Mouse (Mus musculus) testis, postnatal 14 days (tissue): ENCODE results near the gene Errfi1.
A peak's percentile ranks its signal among the peaks of the same experiment; 100 is the strongest.

Experiments
- DNase-seq: peaks from one replicate; pipeline ENCODE4 v3.0.0; 2021; ENCODE audit warnings: low spot score

Errfi1 gene

GRCm38 (mm10) chr4:150853680-150854461 is at the start of gene Errfi1:
Gene Errfi1, plus strand, starts transcription at chr4:150853919.
- DNase-seq: peak; percentile 59

GRCm38 (mm10) chr4:150804204-150804603 is 49.5 kb upstream of the Errfi1 start:
- no peak for DNase-seq

DNA sequence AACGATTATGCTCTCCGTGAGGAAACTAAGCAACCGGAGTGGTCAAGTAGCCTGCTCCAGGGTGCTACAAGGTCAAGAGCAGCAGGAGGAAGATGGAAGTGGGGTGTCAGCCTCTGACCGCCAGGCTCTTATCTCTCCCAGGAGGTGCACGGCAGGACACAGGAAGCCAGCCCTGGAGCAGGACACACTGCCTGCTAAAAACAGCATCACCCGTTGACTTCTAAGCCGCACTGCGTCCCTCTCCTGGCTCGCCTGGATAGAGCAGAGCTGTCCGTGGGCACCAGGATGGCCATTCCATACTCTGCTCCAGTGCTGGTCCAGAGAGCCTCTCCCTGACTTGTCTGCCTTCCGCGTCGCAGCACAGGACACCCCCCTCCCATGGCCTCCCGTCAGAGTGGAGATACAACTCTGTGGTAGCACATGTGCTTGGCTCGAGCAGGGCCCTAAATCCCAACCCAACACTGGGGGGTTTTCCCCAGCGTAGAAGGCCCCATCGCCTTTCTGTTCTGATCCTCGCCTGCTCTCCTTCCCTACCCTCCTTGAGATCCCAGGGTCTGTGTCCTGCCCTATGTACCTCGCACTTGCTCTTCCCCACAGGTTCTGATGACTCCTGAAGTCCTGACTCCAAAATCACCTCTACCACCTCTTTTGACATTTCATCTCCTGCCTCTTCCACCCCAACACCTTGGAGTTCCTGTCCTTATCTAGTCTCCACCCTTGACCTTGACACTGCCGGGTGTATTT is 45.8 kb upstream of the Errfi1 start:
- no peak for DNase-seq

DNA sequence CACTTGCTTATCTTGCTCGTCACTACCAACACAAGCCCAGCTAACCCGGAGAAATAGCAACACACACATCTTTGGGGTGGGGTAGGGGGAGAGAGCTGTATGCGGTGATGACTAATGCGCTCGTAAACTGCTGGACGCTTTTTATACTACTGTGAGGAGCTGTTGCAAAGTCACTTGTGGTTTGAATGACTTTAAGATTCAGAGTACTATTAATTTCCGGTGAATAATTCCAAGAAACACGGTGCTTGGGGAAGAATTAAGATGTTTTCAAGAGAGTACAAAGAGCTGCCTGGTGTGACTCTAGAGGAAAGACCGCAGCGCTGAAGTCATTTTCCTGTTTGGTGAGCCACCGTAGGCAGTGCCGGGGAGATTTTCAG is 45.3 kb upstream of the Errfi1 start:
- DNase-seq: no peak

GRCm38 (mm10) chr4:150809323-150809722 is 44.4 kb upstream of the Errfi1 start:
- DNase-seq: no peak

DNA sequence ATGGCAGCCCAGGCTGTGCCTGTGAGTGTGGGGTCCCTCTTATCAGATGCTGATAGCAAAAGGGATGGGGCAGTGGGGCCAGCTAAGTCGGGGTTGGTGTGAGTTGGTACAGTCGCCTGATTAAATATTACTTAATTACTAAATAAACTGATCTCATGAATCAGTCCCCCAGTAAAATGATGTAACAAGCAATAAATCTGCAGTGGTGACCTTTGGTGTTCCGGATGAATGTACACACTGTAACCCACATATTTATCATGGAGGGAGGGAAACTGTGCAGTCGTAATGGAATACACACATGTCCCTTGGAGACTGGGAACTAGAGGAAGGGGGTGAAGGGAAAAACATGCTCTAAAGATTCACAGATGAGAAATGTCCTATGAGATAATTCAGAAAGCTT is 38.6 kb upstream of the Errfi1 start:
- DNase-seq: no peak

- DNase-seq: no peak
Observed at GRCm38 (mm10) chr4:150816414-150816951, 37.2 kb upstream of the Errfi1 start.

DNA sequence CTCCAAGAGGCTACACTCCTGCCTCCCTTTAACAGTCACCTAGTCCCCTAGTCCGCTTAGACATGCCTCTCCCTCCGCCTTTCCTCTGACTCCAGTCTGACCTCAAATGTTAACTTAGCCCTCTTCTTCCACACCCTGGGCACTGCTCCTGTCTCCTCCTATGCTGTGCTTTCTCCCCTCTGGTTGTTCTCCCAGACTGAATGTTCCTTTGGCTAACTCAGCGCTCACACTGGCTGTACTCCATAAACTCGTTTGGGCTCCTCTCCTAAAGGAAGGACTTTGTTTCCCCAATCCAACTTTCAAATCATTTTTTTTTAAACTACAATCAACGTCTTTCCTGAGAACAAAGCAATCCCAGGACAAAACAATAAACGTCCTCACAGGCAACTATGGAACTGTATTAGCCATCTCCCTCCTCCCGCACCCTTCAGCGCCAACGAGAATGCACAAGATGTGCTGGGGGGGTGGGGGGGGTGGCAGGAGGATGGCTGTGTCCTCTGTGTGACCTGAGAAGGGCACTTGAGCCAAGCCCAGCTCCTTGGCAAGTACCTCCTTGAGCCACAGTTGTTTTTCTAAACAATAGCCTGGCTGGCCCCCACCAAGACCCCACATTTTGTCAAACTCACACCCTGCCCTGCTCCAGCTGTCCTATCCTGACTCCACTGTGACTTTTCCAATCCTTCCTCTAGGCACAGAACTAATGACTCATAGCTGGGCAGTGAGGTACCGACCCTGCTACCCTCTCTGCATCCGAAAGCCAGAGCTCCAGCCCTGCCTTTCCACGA is 34.4 kb upstream of the Errfi1 start:
- no peak for DNase-seq

DNA sequence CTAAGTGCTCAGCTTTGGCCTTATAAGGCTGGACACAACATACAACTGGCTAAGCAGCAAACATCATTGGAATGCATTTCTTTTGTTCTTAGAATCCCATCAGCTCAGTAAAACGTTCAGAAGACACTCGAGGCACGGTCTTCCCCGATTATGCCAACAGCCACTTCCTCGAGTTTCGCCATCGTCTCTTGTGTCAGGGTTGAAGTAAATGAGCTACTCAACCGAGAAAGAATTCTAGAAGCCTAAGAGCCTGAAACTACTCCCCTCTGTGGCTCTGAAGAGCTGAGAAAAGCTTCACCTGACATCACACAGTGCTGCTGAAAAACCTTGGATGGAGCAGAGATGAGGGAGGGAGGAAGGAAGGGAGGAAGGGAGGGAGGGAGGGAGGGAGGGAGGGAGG is 32.3 kb upstream of the Errfi1 start:
- DNase-seq: no peak

DNA sequence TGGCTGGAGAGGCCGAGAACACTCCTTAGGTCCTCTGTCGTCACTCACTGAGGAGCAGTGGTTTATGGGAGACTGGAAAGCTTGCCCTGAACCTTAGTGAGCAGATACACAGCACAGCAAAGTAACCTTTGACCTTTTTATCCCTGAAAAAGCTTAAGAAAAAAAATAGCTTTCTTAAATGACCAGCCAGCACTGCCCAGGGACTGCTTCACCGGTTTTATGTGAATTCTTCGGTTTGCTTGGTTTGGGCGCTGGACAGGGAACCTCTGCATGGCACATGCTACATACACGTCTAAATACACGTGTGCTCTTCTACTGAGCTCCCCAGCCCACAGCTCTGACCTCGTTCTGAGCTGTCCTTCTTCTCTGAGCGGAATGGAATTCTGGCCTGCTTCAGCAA is 31.1 kb upstream of the Errfi1 start:
- no peak for DNase-seq

- DNase-seq: no peak
Observed at GRCm38 (mm10) chr4:150823614-150824480, 29.9 kb upstream of the Errfi1 start.

GRCm38 (mm10) chr4:150824877-150825276 is 28.8 kb upstream of the Errfi1 start:
- DNase-seq: no peak

DNA sequence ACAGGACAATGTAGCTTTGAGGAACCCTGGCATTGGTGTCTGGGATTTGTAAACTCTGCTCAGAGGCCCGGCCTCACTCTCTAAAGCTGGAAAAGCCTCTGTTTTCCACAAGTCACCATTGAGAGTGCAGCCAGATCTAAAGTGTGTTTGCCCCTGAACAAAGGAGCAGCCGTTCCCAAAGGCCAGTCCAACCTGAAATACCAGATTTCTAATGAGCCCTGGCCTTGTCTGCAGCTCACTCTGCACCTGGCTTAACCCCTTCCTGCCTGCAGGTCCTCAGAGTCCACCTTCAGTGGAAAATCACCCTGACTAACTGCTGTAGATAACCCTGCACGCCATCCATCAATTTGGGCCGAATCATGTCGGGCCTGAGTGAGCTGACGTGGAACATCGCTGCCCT is 28.2 kb upstream of the Errfi1 start:
- no peak for DNase-seq

DNA sequence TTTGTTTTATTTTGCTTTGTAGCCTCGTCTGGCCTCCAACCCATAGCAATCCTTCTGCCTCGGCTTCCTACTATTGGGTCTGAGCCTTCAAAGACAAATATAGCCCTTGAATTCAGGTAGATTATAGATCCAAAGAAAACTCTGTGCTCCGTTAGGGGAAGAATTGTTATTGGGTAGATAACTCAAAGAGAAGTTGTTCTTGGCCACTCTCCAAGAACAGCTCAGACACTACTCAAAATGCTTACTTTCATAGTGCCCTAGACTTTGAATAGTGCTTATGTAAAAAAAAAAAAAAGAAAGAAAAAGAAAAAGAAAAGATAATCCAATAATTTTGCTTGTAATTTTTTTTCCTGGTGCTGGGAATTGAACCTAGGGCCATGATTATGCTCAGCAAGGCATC is 22.4 kb upstream of the Errfi1 start:
- DNase-seq: no peak

- DNase-seq: no peak
Observed at GRCm38 (mm10) chr4:150831941-150832340, 21.8 kb upstream of the Errfi1 start.

DNA sequence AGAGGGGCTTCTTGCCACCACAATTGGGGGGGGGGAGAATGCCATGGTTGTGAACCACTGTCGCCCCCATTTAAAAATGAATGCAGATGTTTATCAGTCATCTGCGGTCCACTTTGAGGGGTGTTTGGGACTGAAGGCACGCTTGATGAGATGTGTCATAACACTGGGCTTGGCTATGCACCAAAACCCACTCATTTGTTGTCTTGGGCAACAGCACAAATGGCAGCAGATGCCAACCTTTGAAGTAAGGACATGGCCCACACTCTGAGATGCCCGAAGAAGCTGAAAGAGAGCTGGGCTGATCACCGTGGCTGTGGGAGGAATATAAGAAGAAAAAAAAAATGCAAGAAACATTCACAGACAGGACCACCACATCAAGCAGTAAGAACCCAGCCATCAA is 18.6 kb upstream of the Errfi1 start:
- no peak for DNase-seq

DNA sequence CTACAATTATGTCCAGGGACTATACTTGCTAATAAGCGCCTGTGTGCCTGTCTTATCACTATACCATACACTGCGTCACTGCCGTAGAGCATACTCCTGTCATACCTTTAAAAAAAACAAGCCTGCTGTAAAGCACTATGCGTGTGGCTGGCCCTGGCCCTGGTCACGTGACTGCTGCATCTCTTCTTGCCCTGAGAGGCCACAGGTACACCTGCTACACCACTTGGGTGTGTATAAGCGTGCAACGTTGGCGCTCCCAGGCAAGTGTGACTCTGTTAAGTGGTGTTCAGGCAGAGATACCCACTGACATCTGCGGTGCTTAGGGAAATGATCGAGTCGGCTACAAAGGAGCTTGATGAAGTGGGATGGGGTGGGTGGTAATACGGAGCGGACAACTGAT is 17.5 kb upstream of the Errfi1 start:
- DNase-seq: no peak

DNA sequence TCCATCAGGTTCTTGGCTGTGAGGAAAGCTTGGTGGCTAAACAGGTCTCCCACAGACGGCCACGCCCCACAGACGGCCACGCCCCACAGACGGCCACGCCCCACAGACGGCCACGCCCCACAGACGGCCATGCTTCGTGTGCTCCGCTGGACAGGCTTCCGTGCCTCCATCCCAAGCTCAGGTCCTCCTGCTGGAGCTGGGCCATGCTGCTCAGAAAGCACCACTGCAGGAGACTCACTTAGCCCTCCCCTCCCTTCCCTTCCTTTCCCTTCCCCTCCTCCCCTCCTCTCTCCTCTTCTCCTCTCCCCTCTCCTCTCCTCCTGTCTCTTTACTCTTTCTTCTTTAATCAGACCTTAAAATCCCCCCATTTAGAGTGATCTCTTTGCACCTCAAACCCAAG is 16.8 kb upstream of the Errfi1 start:
- DNase-seq: no peak

GRCm38 (mm10) chr4:150837458-150837857 is 16.3 kb upstream of the Errfi1 start:
- DNase-seq: no peak

GRCm38 (mm10) chr4:150842045-150842444 is 11.7 kb upstream of the Errfi1 start:
- no peak for DNase-seq

- DNase-seq: no peak
Observed at GRCm38 (mm10) chr4:150843181-150843580, 10.5 kb upstream of the Errfi1 start.

DNA sequence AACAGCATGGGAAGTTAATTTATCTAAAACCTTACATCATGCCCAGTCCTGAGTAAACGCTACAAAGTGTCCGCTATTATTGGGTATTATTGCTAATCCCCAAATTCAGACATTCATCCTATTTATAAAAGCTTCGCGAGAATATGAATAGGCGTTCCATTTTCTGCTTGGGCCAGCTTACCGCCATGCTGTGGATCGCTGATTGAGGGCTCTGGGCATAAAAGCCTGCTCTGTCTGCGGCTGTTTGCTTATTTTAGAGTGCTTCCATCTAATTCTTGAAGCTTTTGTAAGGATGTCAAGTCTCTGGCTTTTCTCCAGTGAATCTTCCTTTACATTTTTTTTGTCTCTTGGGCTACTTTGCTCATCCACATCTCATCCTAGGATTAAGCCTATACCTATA is 7.4 kb upstream of the Errfi1 start:
- DNase-seq: no peak
